Mouse (Mus musculus) heart, postnatal 10 days (tissue): ENCODE data around the gene 1600014C10Rik. TPM values are rescaled to one million over a fixed set of nuclear protein-coding genes. Genes with fewer than 3 reads are reported as not detected.

ENCODE experiments used
- DNase-seq, 2 experiments: peaks; one replicate each; pipeline ENCODE4 v3.0.0; 2021
- intact Hi-C: fragments of 180-260 bp; cut with DNase I; formaldehyde crosslinking; loops from one replicate; pipeline ENCODE4 v1.15.1; 2025
- total RNA-seq, 2 experiments: library from RNA; stranded (reverse); gene quantifications; 2 replicates each; pipeline ENCODE4 v1.2.3; 2021

Gene 1600014C10Rik
- total RNA-seq, 2 experiments from 2014 or later, result 21.5 to 25.1 TPM

GRCm38 (mm10) chr7:38182596-38182961 is 438 bp upstream of the 1600014C10Rik start:
- DNase-seq, result peak; percentile 90 to 93
- intact Hi-C loops, result loop anchor here (1.0 kb wide), 1 partner anchor 85 kb away; no protein-coding TSS in a partner anchor

DNA sequence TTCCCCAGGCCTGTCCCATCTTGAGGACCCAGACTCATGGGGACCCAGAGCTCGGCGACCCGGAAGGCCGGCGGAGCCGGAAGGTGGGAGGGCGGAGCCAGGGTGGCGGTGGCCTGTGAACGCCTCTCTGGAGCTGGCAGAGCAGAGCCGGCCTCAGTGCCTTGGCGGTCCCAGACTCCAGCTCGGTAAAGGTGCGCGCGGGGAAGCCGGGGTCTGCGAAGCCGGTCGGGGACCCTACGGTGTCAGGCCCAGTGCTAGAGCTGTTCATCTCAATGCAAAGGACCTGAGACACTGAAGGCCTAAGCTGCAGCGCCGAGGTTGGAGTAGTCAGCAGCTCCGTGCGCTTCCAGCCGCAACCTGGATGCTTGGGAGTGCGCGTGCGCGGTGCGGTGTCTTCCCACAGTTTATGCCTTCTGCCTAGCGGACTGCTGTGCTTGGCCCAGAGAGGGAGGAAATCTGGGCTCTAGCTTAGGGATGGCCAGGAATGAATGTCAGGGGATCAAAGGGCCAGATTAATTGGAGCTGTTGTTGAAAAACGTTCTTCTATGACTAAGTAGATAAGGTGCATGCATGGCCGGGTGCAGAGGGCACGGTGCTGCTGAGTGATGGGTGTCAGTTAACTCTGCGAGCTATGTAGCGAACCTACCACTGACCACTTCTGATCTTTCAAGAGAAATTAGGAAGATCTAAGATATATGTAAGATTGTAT is 846 bp downstream of the 1600014C10Rik start:
- peak; percentile 87 to 90 for DNase-seq
- intact Hi-C loops, result loop anchor here (1.0 kb wide), 1 partner anchor 16 kb away; no protein-coding TSS in a partner anchor

DNA sequence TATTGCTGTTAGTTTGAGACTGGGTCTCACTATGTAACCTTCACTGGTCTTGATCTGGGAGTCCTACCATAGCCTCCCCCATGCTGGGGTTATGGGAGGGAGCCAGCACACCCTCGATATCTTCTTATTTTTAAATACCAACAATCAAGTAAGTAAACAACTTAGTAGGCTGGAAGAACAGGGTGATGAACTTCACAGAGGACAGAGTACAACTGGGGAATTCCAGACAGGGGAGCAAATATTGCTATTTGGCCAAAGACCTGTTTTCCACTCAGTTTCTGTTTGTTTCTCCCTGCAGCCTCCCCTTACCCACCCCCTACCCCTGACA is 1.4 kb downstream of the 1600014C10Rik start:
- no peak for DNase-seq
- intact Hi-C loops, result no loop called here

- intact Hi-C loops, result no loop called here
- DNase-seq, result no peak
Measured at GRCm38 (mm10) chr7:38184786-38185185, 1.8 kb downstream of the 1600014C10Rik start.

DNA sequence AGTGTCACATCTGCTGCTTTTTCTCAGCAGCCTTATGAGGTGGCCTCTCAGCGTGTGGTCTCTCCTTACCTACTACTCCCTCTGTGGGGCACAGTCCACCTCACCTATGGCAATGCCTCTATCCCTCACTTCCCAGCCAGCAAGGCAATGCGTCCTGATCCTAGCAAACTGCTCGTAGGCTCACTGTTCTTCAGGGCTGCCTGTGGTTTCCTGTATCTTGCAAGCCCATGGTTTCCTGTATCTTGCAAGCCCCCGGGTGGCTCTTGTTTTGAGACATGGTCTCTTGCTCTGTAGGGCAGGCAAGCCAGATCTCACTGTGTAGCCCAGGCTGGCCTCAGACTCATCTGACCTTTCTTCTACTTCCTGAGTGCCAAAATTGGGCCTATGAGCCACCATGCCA is 3.8 kb downstream of the 1600014C10Rik start:
- intact Hi-C loops, result no loop called here
- no peak for DNase-seq

DNA sequence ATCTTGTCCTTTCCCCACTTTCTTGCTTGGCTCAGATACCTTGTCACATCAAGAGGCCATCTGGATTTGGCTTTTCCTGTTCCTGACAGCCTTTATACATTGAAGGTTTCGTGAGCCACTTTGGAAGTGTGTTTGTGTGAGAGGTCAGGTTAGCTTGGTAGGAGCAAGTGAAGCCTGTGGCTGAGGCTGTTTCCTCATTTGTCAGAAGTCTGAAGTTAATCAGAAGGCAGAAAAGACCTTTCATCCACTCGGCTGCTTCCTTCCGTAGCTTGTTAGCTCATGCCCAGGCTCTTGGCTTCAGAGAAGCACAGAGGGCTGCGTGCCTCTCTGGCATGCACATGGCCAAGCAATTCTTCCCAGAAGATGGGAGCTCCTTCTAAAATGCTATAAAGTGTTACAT is 4.8 kb downstream of the 1600014C10Rik start:
- intact Hi-C loops, result no loop called here
- no peak for DNase-seq

DNA sequence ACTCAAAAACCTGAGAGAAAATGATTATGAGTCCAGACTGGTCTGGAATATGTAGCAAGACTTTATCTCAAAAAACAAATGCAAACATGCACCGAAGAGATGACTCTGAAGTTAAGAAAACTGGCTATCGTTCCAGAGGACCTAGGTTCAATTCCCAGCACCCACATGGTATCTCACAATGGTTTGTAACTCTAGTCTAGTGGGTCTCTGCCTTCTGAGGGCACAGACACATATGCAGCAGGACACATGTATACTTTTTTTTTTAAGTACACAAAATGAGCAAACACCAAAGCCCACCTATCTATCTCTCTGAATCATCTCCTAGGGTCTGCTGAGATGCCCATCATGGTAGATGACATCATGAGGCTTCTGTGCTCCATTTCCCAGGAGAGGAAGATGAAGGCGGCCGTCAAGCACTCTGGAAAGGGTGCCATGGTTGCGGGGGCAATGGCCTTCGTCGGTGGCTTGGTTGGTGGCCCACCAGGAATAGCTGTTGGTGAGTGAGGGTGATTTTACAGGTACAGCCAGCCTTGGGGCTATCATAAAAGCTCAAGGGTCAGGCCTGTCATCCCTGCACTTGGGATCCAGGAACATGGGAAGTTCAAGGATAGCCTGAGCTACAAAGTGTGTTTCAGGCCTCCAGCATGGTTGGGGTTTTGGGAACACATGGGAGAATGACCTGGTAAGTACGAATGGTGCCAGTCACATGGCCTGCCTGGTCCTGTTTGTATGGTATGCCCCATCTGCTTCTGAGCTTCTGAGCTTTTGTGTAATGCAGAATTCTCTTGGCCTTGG is 5.5 kb downstream of the 1600014C10Rik start:
- intact Hi-C loops, result no loop called here
- DNase-seq, result no peak

DNA sequence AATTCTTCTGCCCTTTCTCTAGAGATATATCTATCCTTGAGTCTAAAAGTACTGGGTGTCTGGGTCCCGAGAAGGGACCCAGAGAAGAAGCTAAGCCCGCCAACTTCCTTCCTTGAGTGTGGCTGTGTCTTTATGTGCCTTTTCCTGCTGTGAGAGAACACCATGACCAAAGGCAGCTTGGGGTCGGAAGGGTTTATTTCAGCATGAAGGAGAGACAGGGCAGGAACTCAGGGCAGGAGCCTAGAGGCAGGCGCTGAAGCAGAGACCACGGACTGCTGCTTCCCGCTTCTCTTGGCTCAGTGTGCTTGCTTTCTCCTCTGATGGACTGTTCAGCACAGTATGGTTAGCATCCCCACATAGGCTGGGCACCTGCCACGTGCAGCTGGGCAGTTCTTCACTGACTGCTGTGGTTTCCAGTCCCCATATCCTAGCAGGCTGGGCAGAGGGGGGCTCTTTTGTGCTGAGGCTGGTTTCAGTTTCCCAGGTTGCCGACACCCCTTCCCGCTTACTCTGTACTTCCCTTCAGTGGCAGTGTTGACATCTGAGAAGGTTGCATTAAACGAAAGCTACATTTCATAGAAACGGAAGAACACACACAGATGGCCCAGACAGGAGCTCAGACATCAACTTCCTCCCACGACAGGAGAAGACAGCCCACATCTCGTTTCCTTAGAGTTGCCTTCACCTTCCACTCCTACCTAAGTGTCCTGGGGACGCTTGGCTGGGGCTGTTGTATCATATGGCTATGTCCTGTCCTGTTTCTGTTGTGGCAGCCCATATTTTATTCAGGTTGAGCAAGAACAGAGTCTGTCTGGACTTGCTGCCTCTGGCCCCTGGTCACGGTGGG is 6.3 kb downstream of the 1600014C10Rik start:
- no peak for DNase-seq
- intact Hi-C loops, result no loop called here

DNA sequence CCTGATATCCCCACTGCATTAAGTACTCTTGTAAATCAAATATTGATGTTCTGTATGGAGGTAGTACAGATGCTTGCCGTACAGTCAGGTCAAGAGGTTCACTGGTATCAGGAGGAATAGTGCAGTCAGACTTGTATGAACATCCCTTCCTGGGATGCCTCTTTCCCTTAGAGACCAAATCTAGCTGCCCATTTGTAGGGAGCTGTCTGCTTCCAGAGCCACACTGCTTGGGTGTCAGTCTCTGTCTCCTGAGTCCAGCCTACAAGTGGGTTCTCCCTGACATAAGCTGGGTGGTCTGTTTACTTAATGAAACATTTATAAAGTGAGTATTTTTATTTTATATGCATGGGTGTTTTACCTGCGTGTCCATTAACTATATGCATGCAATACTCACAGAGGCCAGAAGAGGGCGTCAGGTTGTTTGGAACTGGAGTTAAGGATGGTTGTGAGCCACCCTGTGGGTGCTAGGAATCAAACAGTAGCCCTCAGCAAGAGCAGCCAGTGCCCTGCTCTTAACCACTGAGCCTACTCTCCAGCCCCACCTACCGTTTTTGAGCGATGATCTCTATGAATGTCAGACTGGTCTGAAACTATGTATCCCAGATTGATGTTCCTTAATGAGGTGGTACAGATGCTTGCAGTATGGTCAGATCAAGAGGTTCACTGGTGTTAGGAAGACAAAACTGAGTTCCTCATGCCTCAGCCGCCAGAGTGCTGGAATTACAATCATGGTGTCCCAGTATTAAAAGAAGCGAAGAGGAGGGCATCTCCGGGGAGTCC is 7.2 kb downstream of the 1600014C10Rik start:
- intact Hi-C loops, result no loop called here
- DNase-seq, result no peak

GRCm38 (mm10) chr7:38191146-38191545 is 8.1 kb downstream of the 1600014C10Rik start:
- intact Hi-C loops, result no loop called here
- DNase-seq, result no peak

DNA sequence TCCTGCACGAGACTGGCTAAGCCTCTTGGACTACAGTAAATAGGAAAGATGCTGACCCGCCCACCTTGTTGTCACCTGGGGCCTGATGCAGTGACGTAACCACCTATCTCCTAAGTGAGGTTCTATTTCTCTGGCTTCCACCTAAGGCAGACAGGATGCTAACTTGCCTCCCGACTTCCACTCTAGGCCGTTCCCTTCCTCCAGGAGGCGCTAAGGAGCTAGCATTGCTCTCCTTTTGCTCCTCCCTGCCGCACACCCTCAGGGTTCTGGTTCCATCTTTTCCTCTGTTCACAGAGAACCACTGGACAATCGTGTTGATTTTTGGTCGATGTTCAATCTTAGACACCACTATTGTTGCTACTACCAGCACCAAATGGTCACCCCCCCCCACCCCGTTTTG is 8.6 kb downstream of the 1600014C10Rik start:
- no peak for DNase-seq
- intact Hi-C loops, result no loop called here

GRCm38 (mm10) chr7:38199907-38200605 is 17.0 kb downstream of the 1600014C10Rik start:
- no peak for DNase-seq
- intact Hi-C loops, result loop anchor here (1.0 to 5.0 kb wide), 2 partner anchors 17 to 67 kb away; partner anchors contain the start of gene 1600014C10Rik

DNA sequence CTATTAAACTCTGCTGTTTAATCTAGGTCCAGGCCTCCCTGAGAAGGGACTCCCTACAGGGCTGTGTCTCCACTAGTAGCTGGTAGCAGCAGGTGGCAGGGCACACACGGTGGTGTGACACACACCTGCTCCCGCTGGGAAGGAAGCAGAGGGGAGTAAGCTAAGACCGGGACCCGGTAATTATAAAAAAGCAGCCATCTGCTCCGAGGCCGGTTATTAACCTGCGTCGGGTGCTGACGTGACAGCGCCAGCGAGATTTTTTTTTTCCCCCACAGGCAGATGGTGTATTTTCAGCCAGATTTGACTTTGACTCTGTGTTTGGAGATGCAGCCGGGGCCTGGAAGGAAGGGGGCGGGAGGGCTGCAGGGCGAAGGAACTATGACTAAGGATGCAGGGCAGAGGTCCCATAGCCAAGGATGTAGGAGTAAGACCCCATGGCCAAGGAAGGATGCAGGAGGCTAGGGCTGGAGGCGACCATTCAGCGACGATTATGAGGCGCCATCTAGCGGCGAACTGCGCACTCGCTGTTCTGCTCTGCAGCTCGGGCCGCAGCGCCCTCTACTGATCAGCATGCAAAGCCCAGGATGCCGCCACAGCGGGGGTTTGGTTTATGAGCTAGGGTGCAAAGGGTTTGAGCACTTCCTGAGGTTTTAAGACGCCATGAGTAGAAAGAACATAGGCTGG is 17.7 kb downstream of the 1600014C10Rik start:
- intact Hi-C loops, result loop anchor here (1.0 to 5.0 kb wide), 2 partner anchors 17 to 67 kb away; partner anchors contain the start of gene 1600014C10Rik
- DNase-seq, result peak; percentile 89 to 93

DNA sequence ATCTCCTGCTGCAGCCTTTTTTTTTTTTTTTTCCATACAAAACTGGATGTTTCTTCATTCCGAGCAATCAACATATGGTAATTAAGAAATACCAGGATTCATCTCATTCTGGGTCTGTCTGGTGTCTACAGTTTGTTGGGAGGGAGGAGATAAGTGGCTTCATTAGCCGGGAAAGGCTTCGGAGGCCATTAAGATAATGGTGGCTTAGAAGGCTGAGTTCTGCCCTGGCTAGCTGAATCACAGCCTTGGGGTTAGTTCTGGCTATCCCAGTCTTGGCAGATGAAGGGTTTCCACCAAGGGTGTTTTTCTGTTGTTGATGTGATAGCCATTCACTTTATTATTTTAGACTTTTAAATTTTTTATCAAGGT is 18.3 kb downstream of the 1600014C10Rik start:
- intact Hi-C loops, result loop anchor here (5.0 kb wide), 1 partner anchor 66 kb away; no protein-coding TSS in a partner anchor
- DNase-seq, result no peak

- no peak for DNase-seq
- intact Hi-C loops, result loop anchor here (5.0 kb wide), 1 partner anchor 63 kb away; no protein-coding TSS in a partner anchor
Measured at GRCm38 (mm10) chr7:38204314-38204713, 21.3 kb downstream of the 1600014C10Rik start.

DNA sequence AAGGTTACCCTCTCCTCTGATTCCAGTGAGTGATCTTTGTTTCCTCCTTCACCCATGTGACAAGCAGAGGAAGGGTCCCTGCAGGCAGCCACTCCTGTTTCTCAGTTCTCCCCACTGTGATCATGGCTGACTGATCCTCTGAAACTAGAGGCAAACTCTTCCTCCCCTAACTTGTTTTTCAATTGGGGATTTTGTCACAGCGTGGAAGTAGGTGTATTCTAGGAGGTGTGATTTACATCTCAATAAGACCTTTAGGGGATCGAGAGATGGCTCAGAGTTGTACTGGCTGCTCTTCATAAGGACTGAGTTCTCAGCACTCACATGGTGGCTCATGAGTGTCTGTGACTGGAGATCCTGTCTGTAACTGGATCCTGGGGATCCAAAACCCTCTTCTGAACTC is 22.8 kb downstream of the 1600014C10Rik start:
- intact Hi-C loops, result no loop called here
- DNase-seq, result no peak

GRCm38 (mm10) chr7:38206564-38206963 is 23.5 kb downstream of the 1600014C10Rik start:
- intact Hi-C loops, result no loop called here

DNA sequence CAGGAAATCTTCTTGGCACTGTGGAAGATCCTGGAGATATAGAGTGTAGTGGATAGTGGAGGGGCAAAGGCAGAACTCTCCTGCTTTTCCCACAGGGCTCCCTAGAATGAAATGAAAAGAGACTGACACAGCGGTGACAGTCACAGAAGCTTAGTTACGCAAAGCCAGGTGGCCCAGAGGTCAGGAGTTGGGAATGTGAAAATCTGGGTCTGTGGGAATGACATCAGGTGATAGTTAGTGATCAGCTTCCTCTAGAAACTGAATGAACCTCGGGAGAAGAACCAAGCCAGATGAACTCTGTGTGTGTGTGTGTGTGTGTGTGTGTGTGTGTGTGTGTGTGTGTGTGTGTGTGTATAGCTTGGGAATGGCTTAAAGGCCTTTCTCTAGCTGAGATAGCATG is 26.0 kb downstream of the 1600014C10Rik start:
- intact Hi-C loops, result no loop called here
- DNase-seq, result no peak

More at GRCm38 (mm10) chr7:38206564-38206963, 23.5 kb downstream of the 1600014C10Rik start:
- DNase-seq, result no peak
